Mouse (Mus musculus) stomach, embryonic 15.5 days (tissue): Measurements from ENCODE around the gene Snrpf. TPM values are rescaled to one million over a fixed set of nuclear protein-coding genes. Genes with fewer than 3 reads are reported as not detected.
A peak's percentile ranks its signal among the peaks of the same experiment; 100 is the strongest.

ENCODE experiments used
- ATAC-seq: fragments of 200-750 bp; cut with Nextera tagmentation; 2 replicates; pipeline ENCODE4 v1.8.0; 2017; ENCODE audit warnings: low read depth, moderate number of reproducible peaks, moderate TSS enrichment; ENCODE audit not compliant: insufficient read depth, low FRiP score
- H3K27ac ChIP-seq: fragments of 300-500 bp; sonication (generic); 2 replicates; pipeline ENCODE4 v1.5.1; 2015; ENCODE audit warnings: mild to moderate bottlenecking, inconsistent platforms
- H3K27me3 ChIP-seq: fragments of 300-500 bp; sonication (generic); replicated peaks from 2 replicates; pipeline ENCODE4 v1.6.1; 2015; ENCODE audit warnings: inconsistent platforms
- H3K36me3 ChIP-seq: fragments of 300-500 bp; sonication (generic); 2 replicates; pipeline ENCODE4 v1.6.1; 2015; ENCODE audit warnings: inconsistent platforms
- H3K4me1 ChIP-seq: fragments of 300-500 bp; sonication (generic); 2 replicates; pipeline ENCODE4 v1.6.1; 2015; ENCODE audit warnings: inconsistent platforms
- H3K4me2 ChIP-seq: fragments of 300-500 bp; sonication (generic); 2 replicates; pipeline ENCODE4 v1.6.1; 2015; ENCODE audit warnings: mild to moderate bottlenecking, inconsistent platforms
- H3K4me3 ChIP-seq: fragments of 300-500 bp; sonication (generic); replicated peaks from 2 replicates; pipeline ENCODE4 v1.5.1; 2015; ENCODE audit warnings: inconsistent platforms
- H3K9ac ChIP-seq: fragments of 300-500 bp; sonication (generic); 2 replicates; pipeline ENCODE4 v1.6.1; 2015; ENCODE audit warnings: inconsistent platforms
- H3K9me3 ChIP-seq: fragments of 300-500 bp; sonication (generic); 2 replicates; pipeline ENCODE4 v1.6.1; 2016; ENCODE audit warnings: inconsistent platforms
- WGBS: fragments of 180-500 bp; shearing (Covaris S2); methylation state at CpG from one replicate; pipeline ENCODE4 v1.1.7; 2015; 5-methylcytosine and 5-hydroxymethylcytosine counted together
- polyA plus RNA-seq: library from polyadenylated mRNA; unstranded; fragments of >200 nt; fragmentation: Nextera tagmentation; extraction: Ambion mirVana; gene quantifications from 2 replicates; pipeline ENCODE4 v1.2.1, GENCODE M21; 2015

Gene Snrpf
- polyA plus RNA-seq, 1 experiment from 2014 or later, result 128 TPM

DNA sequence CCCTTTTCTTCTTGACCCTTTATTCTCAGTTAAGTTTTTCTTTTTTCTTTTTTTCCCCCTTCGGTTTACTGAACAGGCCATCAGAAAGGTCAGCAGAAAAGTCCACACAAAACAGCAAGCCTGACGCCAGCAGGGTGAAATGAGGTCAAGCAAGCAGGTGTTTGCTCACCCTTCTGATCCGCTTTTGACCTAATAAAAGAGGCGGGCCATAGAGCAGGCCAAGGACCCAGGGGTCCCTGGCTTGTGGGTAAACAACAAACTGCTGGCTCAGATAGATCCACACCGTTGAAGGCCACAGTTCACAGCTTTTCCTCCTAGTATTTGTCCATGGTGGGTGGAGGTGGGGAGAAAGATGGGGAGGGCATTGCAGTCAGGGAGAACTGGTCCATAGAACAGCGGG is 46.3 kb downstream of the Snrpf start:
- no peak overlapping the region for H3K27ac ChIP-seq
- WGBS, result 53% methylated on average over 6 of the region's 6 CpGs
- no peaks in the 10 kb centered on the region for H3K36me3 ChIP-seq
- H3K4me3 ChIP-seq, result no peak overlapping the region
- no peaks in the 10 kb centered on the region for H3K27me3 ChIP-seq
- peaks cover 11% of the 10 kb centered on the region for H3K4me1 ChIP-seq
- H3K9ac ChIP-seq, result no peak overlapping the region
- H3K9me3 ChIP-seq, result no peaks in the 10 kb centered on the region
- H3K4me2 ChIP-seq, result no peak overlapping the region
- no peak for ATAC-seq

DNA sequence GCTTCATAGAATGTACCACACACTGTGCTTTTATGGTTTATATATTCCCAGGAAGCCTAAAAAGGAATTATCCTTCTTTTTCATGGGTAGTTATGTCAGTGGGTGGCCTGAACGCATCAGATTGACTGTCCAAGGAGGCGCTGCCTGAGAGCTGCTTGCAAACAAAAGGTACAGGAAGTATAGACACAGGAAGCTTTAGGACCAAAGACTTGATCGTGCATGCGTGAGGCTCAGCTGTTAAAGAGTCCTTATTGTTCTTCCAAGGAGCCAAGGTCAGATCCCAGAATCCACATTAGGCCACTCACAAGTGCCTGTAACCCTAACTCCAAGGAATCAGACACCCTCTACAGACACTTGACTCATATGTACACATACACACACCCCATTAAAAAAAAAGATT is 47.1 kb downstream of the Snrpf start:
- Histone ChIP-seq H3K27ac (no peak overlapping the region), H3K4me1 (peaks cover 11% of the 10 kb centered on the region), H3K9ac (no peak overlapping the region), H3K27me3 (no peaks in the 10 kb centered on the region), H3K4me2 (no peak overlapping the region), H3K36me3 (no peaks in the 10 kb centered on the region), H3K4me3 (no peak overlapping the region), H3K9me3 (no peaks in the 10 kb centered on the region)
- 50% methylated on average over 4 of the region's 4 CpGs for WGBS
- no peak for ATAC-seq

DNA sequence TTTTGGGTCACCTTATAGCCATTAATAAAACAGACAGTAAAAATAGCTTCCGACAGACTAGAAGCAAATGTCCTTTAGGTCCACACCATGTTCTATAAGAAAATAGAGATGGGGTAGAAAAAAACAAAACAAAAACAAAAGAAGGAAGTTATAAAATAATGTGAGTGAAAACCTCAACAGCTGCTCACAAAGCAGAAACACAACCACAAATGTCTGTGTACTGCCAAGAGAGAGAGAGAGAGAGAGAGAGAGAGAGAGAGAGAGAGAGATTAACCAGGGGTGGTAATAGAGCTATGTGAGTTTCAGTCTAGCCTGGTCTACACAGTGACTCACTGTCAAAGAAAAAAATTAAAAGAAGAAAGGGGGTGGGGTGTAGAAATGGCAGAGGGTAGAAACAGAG is 47.9 kb downstream of the Snrpf start:
- 82% methylated on average over 1 of the region's 1 CpGs for WGBS
- no peak for ATAC-seq

DNA sequence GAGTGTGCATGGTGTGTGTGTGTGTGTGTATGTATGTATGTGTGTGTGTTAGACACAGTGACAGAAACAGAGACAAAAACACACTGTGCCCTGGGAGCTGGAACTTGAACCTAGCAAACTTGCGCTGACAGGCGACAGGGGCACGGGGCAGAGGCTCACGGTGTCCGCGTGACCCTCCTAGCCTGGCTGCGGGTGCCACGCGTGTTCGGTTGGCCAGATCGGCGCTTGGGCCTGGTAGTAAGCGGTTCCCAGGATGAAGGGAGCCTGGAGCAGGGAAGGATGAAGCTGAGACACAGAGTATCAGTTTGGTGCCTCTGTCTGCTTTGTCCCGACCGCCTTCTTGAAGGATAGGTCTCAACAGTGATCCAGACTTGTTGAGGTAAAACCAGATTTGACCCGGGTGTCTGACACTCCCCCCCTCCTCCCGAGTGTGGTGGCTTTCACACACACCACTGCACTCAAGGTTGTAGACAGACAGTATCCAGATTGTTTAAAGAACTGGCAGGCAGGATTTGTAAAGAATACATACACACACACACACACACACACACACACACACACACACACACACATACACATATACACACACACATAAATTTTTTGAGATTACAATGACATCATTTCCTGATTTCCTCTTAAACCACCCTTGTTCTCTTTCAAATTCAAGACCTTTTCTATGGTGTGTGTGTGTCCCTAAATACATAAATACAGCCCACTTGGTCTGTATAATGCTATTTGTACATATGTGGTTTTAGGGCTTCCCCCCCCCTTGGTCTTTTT is 48.9 kb downstream of the Snrpf start, which contains the start of gene Ccdc38:
TSS of gene Ccdc38 (plus strand) at position 202 of the 780 bp plus-strand sequence.
- Histone ChIP-seq H3K4me2 (peak within 1 kb of the TSS; percentile 76), H3K4me3 (peak within 1 kb of the TSS; percentile 43), H3K36me3 (no peaks in the 10 kb centered on the region), H3K9ac (peak within 1 kb of the TSS; percentile 25; the same call in 1 of the 2 replicates), H3K9me3 (no peaks in the 10 kb centered on the region), H3K27ac (no peak within 1 kb of the TSS), H3K4me1 (peaks cover 11% of the 10 kb centered on the region), H3K27me3 (no peaks in the 10 kb centered on the region)
- 61% methylated on average over 17 of the region's 17 CpGs for WGBS
- ATAC-seq, result no peak

More for the DNA sequence above, 47.9 kb downstream of the Snrpf start:
- Histone ChIP-seq H3K9me3 (no peaks in the 10 kb centered on the region), H3K27ac (no peak overlapping the region), H3K4me2 (no peak overlapping the region), H3K27me3 (no peaks in the 10 kb centered on the region), H3K4me3 (no peak overlapping the region), H3K4me1 (peaks cover 11% of the 10 kb centered on the region), H3K36me3 (no peaks in the 10 kb centered on the region), H3K9ac (no peak overlapping the region)

DNA sequence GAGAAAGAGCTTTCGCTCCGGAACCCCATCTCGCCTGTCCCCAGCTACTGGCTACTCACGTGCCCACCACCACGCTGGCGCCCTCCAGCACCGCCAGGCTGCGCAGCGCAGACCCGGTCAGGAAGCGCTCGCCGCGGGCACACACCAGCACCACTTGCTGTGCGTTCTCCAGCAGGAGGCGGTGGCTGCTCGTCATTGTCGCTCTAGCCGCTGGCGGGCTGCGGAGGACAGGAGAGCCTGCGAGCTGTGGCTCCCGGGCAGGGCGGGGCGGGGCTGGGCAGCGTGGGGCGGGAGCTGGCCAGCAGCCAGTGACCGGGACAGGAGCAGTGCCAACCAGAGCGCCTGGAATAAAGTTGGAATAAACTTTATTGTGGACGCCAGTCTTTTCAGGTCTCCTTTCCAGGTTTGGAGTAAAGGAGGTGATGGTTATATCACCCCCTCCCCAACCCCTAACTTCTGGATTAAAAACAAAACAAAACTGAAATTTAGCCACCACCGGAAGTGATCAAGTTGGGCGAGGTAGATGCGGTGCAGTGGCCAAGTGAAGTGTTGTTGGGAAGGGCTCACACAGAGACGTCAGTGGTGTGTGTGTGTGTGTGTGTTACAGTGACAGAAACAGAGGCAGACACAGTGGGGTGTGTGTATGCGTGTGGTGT is 49.6 kb downstream of the Snrpf start, which contains the start of gene Amdhd1:
TSS of gene Amdhd1 (minus strand) at position 259 of the 656 bp plus-strand sequence.
- peak; percentile 94 for ATAC-seq
- 3% methylated on average over 34 of the region's 35 CpGs for WGBS
- Histone ChIP-seq H3K4me1 (peaks cover 11% of the 10 kb centered on the region), H3K4me3 (peak within 1 kb of the TSS; percentile 43), H3K36me3 (no peaks in the 10 kb centered on the region), H3K27ac (no peak within 1 kb of the TSS), H3K9ac (peak within 1 kb of the TSS; percentile 25; the same call in 1 of the 2 replicates), H3K9me3 (no peaks in the 10 kb centered on the region), H3K27me3 (no peaks in the 10 kb centered on the region), H3K4me2 (peak within 1 kb of the TSS; percentile 76)

DNA sequence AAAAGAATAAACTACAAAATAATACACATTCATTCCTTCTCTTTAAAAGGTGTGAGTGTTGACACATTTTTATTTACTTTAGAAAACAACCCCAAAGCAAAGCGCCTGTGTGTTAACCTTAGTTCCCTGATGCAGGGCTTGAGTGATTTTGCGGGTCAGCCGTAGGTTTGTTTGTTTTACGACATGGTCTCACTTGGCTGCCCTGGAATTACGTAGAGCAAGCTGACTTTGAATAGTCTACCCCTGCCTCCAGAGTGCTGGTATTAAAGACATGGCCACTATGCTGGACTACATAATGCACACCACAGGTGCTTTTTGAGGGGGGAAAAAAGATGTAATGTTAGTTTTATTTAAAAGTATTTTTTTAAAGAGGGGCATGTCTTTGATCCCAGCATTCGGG is 50.7 kb downstream of the Snrpf start:
- peaks cover 13% of the 10 kb centered on the region for H3K4me1 ChIP-seq
- peaks cover 4% of the 10 kb centered on the region; the same call in 1 of the 2 replicates for H3K27me3 ChIP-seq
- H3K27ac ChIP-seq, result no peak overlapping the region
- no peaks in the 10 kb centered on the region for H3K9me3 ChIP-seq
- no peak for ATAC-seq
- H3K4me3 ChIP-seq, result no peak overlapping the region
- H3K4me2 ChIP-seq, result no peak overlapping the region
- WGBS, result 55% methylated on average over 6 of the region's 6 CpGs
- H3K9ac ChIP-seq, result no peak overlapping the region
- no peaks in the 10 kb centered on the region for H3K36me3 ChIP-seq

DNA sequence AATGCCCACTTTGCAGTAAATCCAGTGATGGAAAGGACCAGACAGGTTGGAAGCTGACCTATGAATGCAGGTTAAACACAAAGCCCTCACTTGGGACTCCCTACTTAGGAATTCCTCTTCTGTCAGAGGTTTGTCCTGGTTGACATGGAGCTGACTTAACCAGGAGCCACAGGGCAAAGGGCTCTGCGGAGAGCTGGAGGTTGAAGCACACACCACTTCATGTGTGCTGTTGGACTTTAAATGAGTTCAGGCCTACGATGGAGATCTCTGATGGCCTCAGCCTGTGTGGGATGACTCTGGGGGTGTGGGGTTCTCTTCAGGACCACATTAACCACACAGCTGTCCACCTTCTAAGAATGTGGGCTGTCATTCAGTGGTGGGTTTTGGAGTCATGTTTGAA is 51.2 kb downstream of the Snrpf start:
- no peak for ATAC-seq
- no peaks in the 10 kb centered on the region for H3K36me3 ChIP-seq
- H3K27me3 ChIP-seq, result peaks cover 4% of the 10 kb centered on the region; the same call in 1 of the 2 replicates
- H3K9me3 ChIP-seq, result no peaks in the 10 kb centered on the region
- H3K4me3 ChIP-seq, result no peak overlapping the region
- H3K4me2 ChIP-seq, result no peak overlapping the region
- no peak overlapping the region for H3K9ac ChIP-seq
- WGBS, result 72% methylated on average over 2 of the region's 2 CpGs
- H3K4me1 ChIP-seq, result peaks cover 13% of the 10 kb centered on the region
- H3K27ac ChIP-seq, result no peak overlapping the region

Other genes with a start within 250 kb of the Snrpf start
- gene Lta4h, start 136.3 kb downstream of the Snrpf start, polyA plus RNA-seq, result 202 and 226 TPM in 2 replicates
- gene Hal, start 100.9 kb downstream of the Snrpf start, polyA plus RNA-seq, result 2.5 and 2.8 TPM in 2 replicates
- gene Amdhd1, start 49.7 kb downstream of the Snrpf start, polyA plus RNA-seq, result 1.7 and 1.9 TPM in 2 replicates
- 0.40 and 0.55 TPM in 2 replicates for gene Ccdc38, start 49.1 kb downstream of the Snrpf start, polyA plus RNA-seq
- gene Ntn4, start 51.0 kb upstream of the Snrpf start, polyA plus RNA-seq, result 0.71 and 0.72 TPM in 2 replicates
- gene Usp44, start 241.8 kb upstream of the Snrpf start, polyA plus RNA-seq, result 0.31 and 0.59 TPM in 2 replicates